Mouse (Mus musculus): ENCODE results near the gene Cpa2. TPM values are rescaled to one million over a fixed set of nuclear protein-coding genes. Genes with fewer than 3 reads are reported as not detected.

Cpa2 gene
- polyA plus RNA-seq, 1 experiment from 2014 or later, result 3.9 TPM

DNA sequence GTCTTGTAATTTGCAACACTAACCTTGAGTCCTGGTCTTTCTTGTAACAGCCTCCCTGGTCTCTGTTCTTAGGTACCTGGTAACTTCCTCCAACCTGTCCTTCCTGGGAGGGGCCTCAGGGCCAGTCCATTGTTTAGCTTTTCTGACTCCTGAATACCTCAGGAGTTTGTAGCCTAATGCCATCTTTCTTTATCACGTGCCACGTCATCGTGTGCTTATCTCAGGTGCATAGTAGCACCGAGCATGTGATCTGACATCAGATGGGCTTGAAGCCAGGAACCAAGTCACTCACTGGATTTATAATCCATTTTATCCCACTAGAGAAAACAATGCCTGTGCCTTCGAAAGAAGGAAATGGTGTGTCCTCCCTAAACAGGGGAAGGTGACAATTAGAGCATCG is 22.2 kb downstream of the Cpa2 start:
- H3K36me3 ChIP-seq, result no peaks in the 10 kb centered on the region
- WGBS, result 61% methylated on average over 6 of the region's 6 CpGs
- ATAC-seq (replicated peaks; ENCODE audit: insufficient number of reproducible peaks, insufficient read depth, low FRiP score, low read depth), result no peak
- no peak overlapping the region for H3K9ac ChIP-seq
- H3K9me3 ChIP-seq (replicated peaks), result no peaks in the 10 kb centered on the region
- no peaks in the 10 kb centered on the region for H3K4me1 ChIP-seq (replicated peaks)
- no peak overlapping the region for H3K4me2 ChIP-seq
- no peak overlapping the region for H3K4me3 ChIP-seq
- no peak overlapping the region for H3K27ac ChIP-seq
- H3K27me3 ChIP-seq, result no peaks in the 10 kb centered on the region

GRCm38 (mm10) chr6:30564051-30564450 is 22.7 kb downstream of the Cpa2 start:
- no peaks in the 10 kb centered on the region for H3K27me3 ChIP-seq
- no peak overlapping the region for H3K4me2 ChIP-seq
- no peak overlapping the region for H3K9ac ChIP-seq
- no peak overlapping the region for H3K4me3 ChIP-seq
- H3K4me1 ChIP-seq (replicated peaks), result no peaks in the 10 kb centered on the region
- no peak for ATAC-seq (replicated peaks; ENCODE audit: insufficient number of reproducible peaks, insufficient read depth, low FRiP score, low read depth)
- no peak overlapping the region for H3K27ac ChIP-seq
- no peaks in the 10 kb centered on the region for H3K9me3 ChIP-seq (replicated peaks)
- H3K36me3 ChIP-seq, result no peaks in the 10 kb centered on the region
- 86% methylated on average over 6 of the region's 6 CpGs for WGBS

DNA sequence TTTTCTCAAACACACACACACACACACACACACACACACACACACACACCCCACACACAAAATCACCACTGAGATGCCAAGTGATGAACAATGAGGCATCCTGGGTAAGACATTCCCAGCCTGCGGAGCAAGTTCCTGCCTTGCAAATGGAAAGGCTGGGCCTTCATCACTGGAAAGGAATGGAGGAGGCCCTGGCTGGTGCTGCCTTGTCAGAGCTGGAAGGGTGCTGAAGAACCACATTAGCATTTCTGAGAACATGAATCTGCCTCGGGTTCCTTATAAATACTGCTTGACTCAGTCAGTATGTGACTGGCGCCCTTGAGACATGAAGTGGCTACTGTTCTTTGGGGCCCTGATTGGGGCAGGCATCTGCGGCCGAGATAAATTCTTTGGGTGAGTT is 26.7 kb downstream of the Cpa2 start, which contains the start of gene Cpa4:
TSS of gene Cpa4 (plus strand) at position 301 of the 400 bp plus-strand sequence.
- 64% methylated on average over 5 of the region's 5 CpGs for WGBS
- H3K27me3 ChIP-seq, result no peaks in the 10 kb centered on the region
- no peaks in the 10 kb centered on the region for H3K9me3 ChIP-seq (replicated peaks)
- H3K36me3 ChIP-seq, result no peaks in the 10 kb centered on the region
- ATAC-seq (replicated peaks; ENCODE audit: insufficient number of reproducible peaks, insufficient read depth, low FRiP score, low read depth), result no peak
- H3K4me3 ChIP-seq, result no peak within 1 kb of the TSS
- peaks cover 30% of the 10 kb centered on the region for H3K4me1 ChIP-seq (replicated peaks)
- H3K27ac ChIP-seq, result no peak within 1 kb of the TSS
- no peak within 1 kb of the TSS for H3K4me2 ChIP-seq
- no peak within 1 kb of the TSS for H3K9ac ChIP-seq

DNA sequence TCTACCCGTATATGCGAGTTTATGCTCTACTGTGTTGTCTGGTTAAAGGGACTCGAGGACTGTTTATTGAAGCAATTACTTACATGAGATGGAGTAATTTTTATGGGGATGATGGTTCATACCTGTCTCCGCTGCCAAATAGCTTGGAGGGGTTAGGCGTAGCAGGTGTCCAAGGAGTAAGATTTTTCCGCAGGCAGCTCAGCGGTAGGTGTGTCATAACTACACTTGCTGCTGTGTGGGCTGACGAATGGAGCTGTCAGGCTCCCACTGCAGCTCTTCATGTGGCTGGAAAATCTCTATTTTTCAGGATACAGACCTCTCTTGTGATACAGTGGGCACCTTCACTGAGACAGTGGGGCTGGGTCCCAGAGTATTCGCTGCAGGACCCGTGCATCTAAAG is 27.9 kb downstream of the Cpa2 start:
- no peak overlapping the region for H3K9ac ChIP-seq
- H3K4me1 ChIP-seq (replicated peaks), result peaks cover 36% of the 10 kb centered on the region
- no peak overlapping the region for H3K27ac ChIP-seq
- 84% methylated on average over 10 of the region's 10 CpGs for WGBS
- no peak overlapping the region for H3K4me3 ChIP-seq
- H3K27me3 ChIP-seq, result no peaks in the 10 kb centered on the region
- H3K4me2 ChIP-seq, result no peak overlapping the region
- no peaks in the 10 kb centered on the region for H3K36me3 ChIP-seq
- no peak for ATAC-seq (replicated peaks; ENCODE audit: insufficient number of reproducible peaks, insufficient read depth, low FRiP score, low read depth)
- no peaks in the 10 kb centered on the region for H3K9me3 ChIP-seq (replicated peaks)

DNA sequence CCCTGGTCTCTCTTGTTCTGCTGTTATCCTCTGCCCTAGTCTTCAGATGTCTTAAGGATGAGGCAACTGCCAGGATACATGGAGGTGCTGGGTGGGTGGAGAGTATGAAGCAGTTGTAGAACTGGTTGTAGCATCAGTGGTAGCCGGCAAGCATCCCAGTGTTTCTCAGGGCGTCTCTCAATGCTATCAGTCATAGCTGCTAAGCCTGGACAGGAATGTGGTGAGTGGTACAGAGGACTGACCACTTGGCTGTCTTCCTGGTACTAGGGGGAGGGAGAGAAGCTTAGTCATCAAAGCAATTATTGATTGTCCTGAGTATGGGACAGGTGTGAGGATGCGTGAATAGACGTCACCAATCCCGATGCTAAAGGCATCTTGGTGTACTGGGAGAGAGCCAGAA is 28.6 kb downstream of the Cpa2 start:
- H3K4me2 ChIP-seq, result no peak overlapping the region
- no peak overlapping the region for H3K9ac ChIP-seq
- no peak overlapping the region for H3K27ac ChIP-seq
- H3K4me1 ChIP-seq (replicated peaks), result peaks cover 41% of the 10 kb centered on the region
- no peaks in the 10 kb centered on the region for H3K27me3 ChIP-seq
- H3K36me3 ChIP-seq, result no peaks in the 10 kb centered on the region
- WGBS, result 45% methylated on average over 5 of the region's 5 CpGs
- H3K4me3 ChIP-seq, result no peak overlapping the region
- no peaks in the 10 kb centered on the region for H3K9me3 ChIP-seq (replicated peaks)
- ATAC-seq (replicated peaks; ENCODE audit: insufficient number of reproducible peaks, insufficient read depth, low FRiP score, low read depth), result no peak; the same call in 1 of the 2 replicates

DNA sequence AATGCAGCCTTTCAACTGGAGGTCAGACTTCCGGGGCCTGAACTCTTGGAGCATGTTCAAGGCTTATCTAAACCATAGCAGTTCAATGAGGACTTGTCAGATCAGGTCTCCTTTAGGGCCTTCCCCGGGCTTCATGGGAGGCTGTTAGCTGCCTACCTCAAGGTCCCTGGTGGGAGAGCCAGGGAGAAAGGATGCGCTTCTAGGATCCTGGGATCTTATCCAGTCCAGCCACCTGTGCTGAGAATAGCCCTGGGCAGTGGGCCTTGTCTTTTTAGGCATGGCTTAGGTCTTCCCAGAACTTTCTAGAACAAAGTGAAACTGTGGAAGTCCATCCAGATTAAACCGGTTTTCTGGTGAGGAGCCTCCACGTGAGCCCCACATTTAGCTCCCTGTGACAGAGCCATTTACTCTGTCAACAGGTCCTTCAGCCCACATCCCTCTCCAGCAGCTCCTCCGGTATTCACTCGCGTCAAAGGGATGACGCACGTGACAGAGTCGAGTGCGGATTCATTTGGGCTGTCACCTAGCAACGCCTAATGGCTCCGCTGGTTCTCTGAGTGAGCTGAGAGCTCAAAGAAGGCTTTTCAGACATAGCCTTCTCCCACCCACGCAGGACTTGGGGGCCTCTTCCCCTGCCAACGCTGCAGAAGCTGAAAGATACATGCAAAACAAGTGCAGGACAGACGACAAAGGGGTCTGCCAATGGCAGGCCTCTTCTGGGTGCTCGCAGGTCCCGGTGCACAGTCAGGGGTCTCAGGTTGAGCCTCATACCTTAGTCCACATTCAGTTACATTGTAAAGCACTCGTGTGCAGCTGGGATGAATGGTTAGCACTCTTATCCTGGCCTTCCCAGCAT is 31.3 kb downstream of the Cpa2 start:
- peak overlapping the region; percentile 87 for H3K27ac ChIP-seq
- H3K4me2 ChIP-seq, result peak overlapping the region; percentile 15; the same call in 1 of the 2 replicates
- peak; percentile 81 for ATAC-seq (replicated peaks; ENCODE audit: insufficient number of reproducible peaks, insufficient read depth, low FRiP score, low read depth)
- no peaks in the 10 kb centered on the region for H3K36me3 ChIP-seq
- no peak overlapping the region for H3K4me3 ChIP-seq
- H3K9ac ChIP-seq, result no peak overlapping the region
- no peaks in the 10 kb centered on the region for H3K9me3 ChIP-seq (replicated peaks)
- H3K4me1 ChIP-seq (replicated peaks), result peaks cover 41% of the 10 kb centered on the region
- WGBS, result 28% methylated on average over 20 of the region's 20 CpGs
- no peaks in the 10 kb centered on the region for H3K27me3 ChIP-seq

- no peak overlapping the region for H3K4me3 ChIP-seq
- H3K27ac ChIP-seq, result peak overlapping the region; percentile 87
- no peaks in the 10 kb centered on the region for H3K27me3 ChIP-seq
- no peak overlapping the region for H3K9ac ChIP-seq
- H3K36me3 ChIP-seq, result no peaks in the 10 kb centered on the region
- no peaks in the 10 kb centered on the region for H3K9me3 ChIP-seq (replicated peaks)
- no peak overlapping the region for H3K4me2 ChIP-seq
- H3K4me1 ChIP-seq (replicated peaks), result peaks cover 41% of the 10 kb centered on the region
- WGBS, result 62% methylated on average over 5 of the region's 5 CpGs
- no peak for ATAC-seq (replicated peaks; ENCODE audit: insufficient number of reproducible peaks, insufficient read depth, low FRiP score, low read depth)
Measured at GRCm38 (mm10) chr6:30573380-30573779, 32.0 kb downstream of the Cpa2 start.

GRCm38 (mm10) chr6:30574945-30575344 is 33.6 kb downstream of the Cpa2 start:
- no peaks in the 10 kb centered on the region for H3K9me3 ChIP-seq (replicated peaks)
- no peak overlapping the region for H3K4me3 ChIP-seq
- H3K4me1 ChIP-seq (replicated peaks), result peaks cover 32% of the 10 kb centered on the region
- 86% methylated on average over 1 of the region's 1 CpGs for WGBS
- H3K9ac ChIP-seq, result no peak overlapping the region
- ATAC-seq (replicated peaks; ENCODE audit: insufficient number of reproducible peaks, insufficient read depth, low FRiP score, low read depth), result no peak
- H3K4me2 ChIP-seq, result no peak overlapping the region
- H3K36me3 ChIP-seq, result no peaks in the 10 kb centered on the region
- no peaks in the 10 kb centered on the region for H3K27me3 ChIP-seq
- no peak overlapping the region for H3K27ac ChIP-seq

DNA sequence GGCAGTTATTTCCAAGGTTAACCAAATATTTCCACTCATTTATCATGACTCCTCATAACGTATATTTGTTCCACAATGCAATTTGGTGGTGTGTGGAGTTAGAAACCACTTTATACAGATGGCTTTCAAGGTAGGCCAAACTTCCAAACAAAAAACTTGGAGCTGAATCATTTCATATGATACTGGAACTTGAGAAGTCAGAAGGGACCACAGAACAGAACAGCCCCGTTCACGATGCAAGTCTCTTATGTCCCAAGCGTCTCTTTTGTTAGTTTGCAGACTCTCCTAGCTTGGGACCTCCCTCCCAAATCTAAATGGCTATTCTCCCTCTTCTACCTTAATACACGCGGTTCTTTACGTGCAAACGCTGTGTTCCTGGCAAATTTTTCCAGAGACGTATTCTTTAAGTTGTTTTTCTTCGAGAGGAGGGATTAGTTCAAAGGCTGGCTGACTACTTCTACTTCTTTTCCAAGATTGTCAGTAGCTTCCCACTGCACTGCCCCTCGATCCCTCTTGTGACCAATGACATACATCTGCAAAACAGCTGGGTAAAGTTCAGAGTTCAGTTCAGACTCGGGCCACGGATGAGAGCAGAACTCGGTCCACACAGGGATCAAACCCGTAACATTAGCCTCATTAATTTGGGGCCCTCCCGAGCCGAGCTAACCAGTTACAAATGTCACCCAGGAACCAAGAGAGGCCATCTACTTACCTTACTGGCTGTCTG is 35.3 kb downstream of the Cpa2 start:
- Histone ChIP-seq H3K27ac (no peak overlapping the region), H3K9ac (no peak overlapping the region), H3K4me1 (replicated peaks) (peaks cover 23% of the 10 kb centered on the region), H3K9me3 (replicated peaks) (no peaks in the 10 kb centered on the region), H3K4me2 (no peak overlapping the region), H3K4me3 (no peak overlapping the region), H3K27me3 (no peaks in the 10 kb centered on the region), H3K36me3 (no peaks in the 10 kb centered on the region)
- 77% methylated on average over 17 of the region's 17 CpGs for WGBS
- no peak for ATAC-seq (replicated peaks; ENCODE audit: insufficient number of reproducible peaks, insufficient read depth, low FRiP score, low read depth)

- no peak overlapping the region for H3K9ac ChIP-seq
- H3K4me2 ChIP-seq, result no peak overlapping the region
- H3K4me3 ChIP-seq, result no peak overlapping the region
- no peaks in the 10 kb centered on the region for H3K27me3 ChIP-seq
- no peaks in the 10 kb centered on the region for H3K9me3 ChIP-seq (replicated peaks)
- 76% methylated on average over 17 of the region's 17 CpGs for whole genome bisulfite sequencing
- H3K4me1 ChIP-seq (replicated peaks), result no peaks in the 10 kb centered on the region
- H3K36me3 ChIP-seq, result no peaks in the 10 kb centered on the region
- H3K27ac ChIP-seq, result no peak overlapping the region
- ATAC-seq (replicated peaks; ENCODE audit: insufficient number of reproducible peaks, insufficient read depth, low FRiP score, low read depth), result no peak
Measured at GRCm38 (mm10) chr6:30579961-30580840, 38.8 kb downstream of the Cpa2 start.

DNA sequence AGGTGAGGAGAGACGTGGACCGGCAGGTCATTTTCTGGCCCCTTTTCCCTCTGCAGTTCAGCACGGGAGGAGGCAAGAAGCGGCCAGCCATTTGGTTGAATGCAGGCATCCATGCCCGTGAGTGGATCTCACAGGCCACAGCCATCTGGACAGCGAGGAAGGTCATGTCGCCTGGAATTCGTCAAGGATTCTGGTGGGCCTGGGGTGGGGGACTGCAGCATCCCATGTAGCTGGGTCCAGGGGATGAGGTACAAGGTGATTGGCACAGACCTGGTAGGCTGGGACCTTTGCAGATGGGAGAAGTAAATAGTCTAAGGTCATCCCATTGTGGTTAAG is 39.4 kb downstream of the Cpa2 start:
- no peaks in the 10 kb centered on the region for H3K36me3 ChIP-seq
- H3K4me1 ChIP-seq (replicated peaks), result no peaks in the 10 kb centered on the region
- no peak for ATAC-seq (replicated peaks; ENCODE audit: insufficient number of reproducible peaks, insufficient read depth, low FRiP score, low read depth)
- no peak overlapping the region for H3K4me3 ChIP-seq
- no peaks in the 10 kb centered on the region for H3K27me3 ChIP-seq
- no peak overlapping the region for H3K27ac ChIP-seq
- H3K9me3 ChIP-seq (replicated peaks), result no peaks in the 10 kb centered on the region
- 64% methylated on average over 8 of the region's 8 CpGs for WGBS
- no peak overlapping the region for H3K9ac ChIP-seq
- no peak overlapping the region for H3K4me2 ChIP-seq
